Mouse (Mus musculus) kidney, adult 9 months (tissue): ENCODE measurements around the gene Prps1.
"Not testable (repeated sequence)": the region's sequence is repeated elsewhere in the genome, so short reads cannot be mapped to it uniquely, and the experiment has no call there.

Experiments used
- DNase-seq: peaks from one replicate; pipeline ENCODE4 v3.0.0; 2022

Prps1 gene

GRCm38 (mm10) chrX:140456279-140456731 lies at the start of gene Prps1:
TSS of gene Prps1 (plus strand) at chrX:140456613.
- DNase-seq, result peak; percentile 91

- no peak for DNase-seq
These were observed 48.8 kb upstream of the Prps1 start for GRCm38 (mm10) chrX:140407593-140407992.

GRCm38 (mm10) chrX:140418467-140418866 lies 37.9 kb upstream of the Prps1 start:
- DNase-seq, result no peak

GRCm38 (mm10) chrX:140427124-140427523 lies 29.3 kb upstream of the Prps1 start:
- no peak for DNase-seq

- peak; percentile 31 for DNase-seq
These were observed 28.2 kb upstream of the Prps1 start for GRCm38 (mm10) chrX:140428252-140428651.

GRCm38 (mm10) chrX:140429985-140430384 lies 26.4 kb upstream of the Prps1 start:
- no peak for DNase-seq

- no peak for DNase-seq
These were observed 25.9 kb upstream of the Prps1 start for GRCm38 (mm10) chrX:140430506-140430905.

- no peak for DNase-seq
These were observed 24.4 kb upstream of the Prps1 start for GRCm38 (mm10) chrX:140431981-140432380.

GRCm38 (mm10) chrX:140432786-140433185 lies 23.6 kb upstream of the Prps1 start:
- DNase-seq, result no peak

- no peak for DNase-seq
These were observed 18.5 kb upstream of the Prps1 start for GRCm38 (mm10) chrX:140437906-140438305.

GRCm38 (mm10) chrX:140445551-140445950 lies 10.9 kb upstream of the Prps1 start:
- no peak for DNase-seq

- DNase-seq, result peak; percentile 76
These were observed 6.3 kb upstream of the Prps1 start for GRCm38 (mm10) chrX:140450071-140450470.

- DNase-seq, result peak; percentile 6
These were observed 508 bp downstream of the Prps1 start for GRCm38 (mm10) chrX:140456751-140457491.

GRCm38 (mm10) chrX:140457502-140457901 lies 1.1 kb downstream of the Prps1 start:
- DNase-seq, result no peak

- no peak for DNase-seq
These were observed 21.8 kb downstream of the Prps1 start for GRCm38 (mm10) chrX:140478231-140478630.

- DNase-seq, result peak; percentile 49
These were observed 22.8 kb downstream of the Prps1 start for GRCm38 (mm10) chrX:140479171-140479570.

GRCm38 (mm10) chrX:140489174-140489573 lies 32.8 kb downstream of the Prps1 start:
- DNase-seq, result no peak

- no peak for DNase-seq
These were observed 33.8 kb downstream of the Prps1 start for GRCm38 (mm10) chrX:140490203-140490602.

- peak; percentile 82 for DNase-seq
These were observed 35.6 kb downstream of the Prps1 start for GRCm38 (mm10) chrX:140491884-140492571.

- DNase-seq, result no peak
These were observed 37.2 kb downstream of the Prps1 start for GRCm38 (mm10) chrX:140493527-140494029.

- no peak for DNase-seq
These were observed 37.8 kb downstream of the Prps1 start for GRCm38 (mm10) chrX:140494170-140494569.

- DNase-seq, result not testable (repeated sequence)
These were observed 42.0 kb downstream of the Prps1 start for GRCm38 (mm10) chrX:140498431-140498830.

GRCm38 (mm10) chrX:140500306-140500705 lies 43.9 kb downstream of the Prps1 start:
- DNase-seq, result no peak
